Mouse (Mus musculus): Measurements from ENCODE around the gene Susd1. TPM values are rescaled to one million over a fixed set of nuclear protein-coding genes. Genes with fewer than 3 reads are reported as not detected.

Gene Susd1
- polyA plus RNA-seq, 1 experiment, result 21.3 TPM

DNA sequence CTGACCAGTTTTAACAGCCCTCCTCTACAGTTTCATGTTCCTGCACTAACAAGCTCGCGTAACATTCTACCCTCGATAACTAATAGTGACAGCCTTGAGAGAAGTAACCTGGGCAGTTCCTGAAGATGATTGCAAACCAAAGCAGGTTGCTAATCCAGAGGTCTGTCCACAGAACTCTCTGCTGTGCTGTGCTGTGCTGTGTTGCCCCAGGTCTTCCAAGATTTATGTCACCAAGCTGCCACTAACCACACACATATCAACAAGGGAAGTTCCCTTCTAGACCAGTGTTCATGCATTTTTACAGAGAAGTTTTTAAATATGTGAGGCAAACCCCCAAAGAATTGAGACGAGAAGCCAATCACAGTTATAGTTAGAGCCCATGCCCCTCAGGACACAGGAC, 164.3 kb downstream of the Susd1 start:
- Histone ChIP-seq H3K4me1 (ENCODE audit: control insufficient read depth, insufficient read depth, low read length) (peaks cover 7% of the 10 kb centered on the region), H3K27ac (ENCODE audit: control insufficient read depth, insufficient read depth, low read depth, low read length, poor library complexity) (no peak overlapping the region), H3K4me3 (replicated peaks; ENCODE audit: control insufficient read depth, low read depth, low read length) (no peak overlapping the region)
- 27% methylated on average over 4 of the region's 4 CpGs for WGBS
- TF ChIP-seq CTCF (IDR thresholded peaks at IDR 0.05; ENCODE audit: control insufficient read depth, insufficient read depth, low read length) (no peak), POLR2A (IDR thresholded peaks at IDR 0.05; ENCODE audit: borderline replicate concordance, control insufficient read depth, low read depth, low read length) (no peak)

GRCm38 (mm10) chr4:59273342-59273741, 165.1 kb downstream of the Susd1 start:
- Histone ChIP-seq H3K4me3 (replicated peaks; ENCODE audit: control insufficient read depth, low read depth, low read length) (no peak overlapping the region), H3K4me1 (ENCODE audit: control insufficient read depth, insufficient read depth, low read length) (peaks cover 7% of the 10 kb centered on the region), H3K27ac (ENCODE audit: control insufficient read depth, insufficient read depth, low read depth, low read length, poor library complexity) (no peak overlapping the region)
- no peak for TF ChIP-seq CTCF (IDR thresholded peaks at IDR 0.05; ENCODE audit: control insufficient read depth, insufficient read depth, low read length)
- no peak for TF ChIP-seq POLR2A (IDR thresholded peaks at IDR 0.05; ENCODE audit: borderline replicate concordance, control insufficient read depth, low read depth, low read length)
- WGBS, result 18% methylated on average over 1 of the region's 1 CpGs

GRCm38 (mm10) chr4:59265631-59266030, 172.8 kb downstream of the Susd1 start:
- peaks cover 11% of the 10 kb centered on the region for H3K4me1 ChIP-seq (ENCODE audit: control insufficient read depth, insufficient read depth, low read length)
- 25% methylated on average over 5 of the region's 5 CpGs for WGBS
- no peak overlapping the region for H3K4me3 ChIP-seq (replicated peaks; ENCODE audit: control insufficient read depth, low read depth, low read length)
- no peak for TF ChIP-seq POLR2A (IDR thresholded peaks at IDR 0.05; ENCODE audit: borderline replicate concordance, control insufficient read depth, low read depth, low read length)
- no peak for TF ChIP-seq CTCF (IDR thresholded peaks at IDR 0.05; ENCODE audit: control insufficient read depth, insufficient read depth, low read length)
- H3K27ac ChIP-seq (ENCODE audit: control insufficient read depth, insufficient read depth, low read depth, low read length, poor library complexity), result no peak overlapping the region; the same call in 1 of the 2 replicates

DNA sequence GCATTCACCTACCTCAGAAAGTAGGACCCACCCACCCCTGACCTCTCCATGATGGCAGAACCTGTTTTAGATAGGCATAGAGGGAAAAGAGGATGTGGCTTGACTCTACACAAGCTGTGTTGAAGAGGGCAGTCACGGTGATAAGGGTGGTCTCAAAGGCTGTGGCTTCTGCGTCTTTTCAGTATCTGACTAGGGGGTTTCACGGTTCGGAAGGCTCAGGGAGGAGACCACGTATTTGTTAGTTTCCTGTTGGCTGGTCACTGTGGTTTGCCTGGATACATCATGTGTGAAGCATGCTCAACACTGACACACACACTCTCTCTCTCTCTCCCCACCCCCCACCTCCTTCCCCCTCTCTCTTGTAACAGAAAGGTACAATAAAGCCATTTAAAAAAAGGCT, 173.3 kb downstream of the Susd1 start:
- Histone ChIP-seq H3K27ac (ENCODE audit: control insufficient read depth, insufficient read depth, low read depth, low read length, poor library complexity) (peak overlapping the region; percentile 65), H3K4me1 (ENCODE audit: control insufficient read depth, insufficient read depth, low read length) (peaks cover 11% of the 10 kb centered on the region), H3K4me3 (replicated peaks; ENCODE audit: control insufficient read depth, low read depth, low read length) (no peak overlapping the region)
- TF ChIP-seq POLR2A (IDR thresholded peaks at IDR 0.05; ENCODE audit: borderline replicate concordance, control insufficient read depth, low read depth, low read length) (no peak), CTCF (IDR thresholded peaks at IDR 0.05; ENCODE audit: control insufficient read depth, insufficient read depth, low read length) (no peak)
- WGBS, result 15% methylated on average over 5 of the region's 5 CpGs

Other genes with a start within 250 kb of the Susd1 start
- gene Ugcg, start 249.4 kb downstream of the Susd1 start, polyA plus RNA-seq (2011; ENCODE audit: insufficient read depth, insufficient read length, low replicate concordance, missing spikeins), result 17.5 and 18.7 TPM in 2 replicates
- 46.2 and 50.7 TPM in 2 replicates for gene Ptbp3, start 110.7 kb upstream of the Susd1 start, polyA plus RNA-seq (2011; ENCODE audit: insufficient read depth, insufficient read length, low replicate concordance, missing spikeins)
- gene Hsdl2, start 142.9 kb upstream of the Susd1 start, polyA plus RNA-seq (2011; ENCODE audit: insufficient read depth, insufficient read length, low replicate concordance, missing spikeins), result 7.7 and 15.2 TPM in 2 replicates
- 3.7 and 6.5 TPM in 2 replicates for gene E130308A19Rik, start 187.6 kb upstream of the Susd1 start, polyA plus RNA-seq (2011; ENCODE audit: insufficient read depth, insufficient read length, low replicate concordance, missing spikeins)